Mouse (Mus musculus): Measurements from ENCODE around the gene Sipa1. TPM values are rescaled to one million over a fixed set of nuclear protein-coding genes. Genes with fewer than 3 reads are reported as not detected.

Sipa1 gene
- total RNA-seq (2022): 10 to 100 TPM; 14.9 to 23.5 (median 17.8) TPM

- peak; percentile 97 for DNase-seq (ENCODE audit: low spot score)
Measured at GRCm38 (mm10) chr19:5662981-5663913, at the start of gene Sipa1. Gene Sipa1 (minus strand): TSS chr19:5663707.

GRCm38 (mm10) chr19:5713255-5713654 lies 49.7 kb upstream of the Sipa1 start:
- DNase-seq (ENCODE audit: low spot score): no peak

- DNase-seq (ENCODE audit: low spot score): no peak
Measured at GRCm38 (mm10) chr19:5711907-5712460, 48.5 kb upstream of the Sipa1 start.

DNA sequence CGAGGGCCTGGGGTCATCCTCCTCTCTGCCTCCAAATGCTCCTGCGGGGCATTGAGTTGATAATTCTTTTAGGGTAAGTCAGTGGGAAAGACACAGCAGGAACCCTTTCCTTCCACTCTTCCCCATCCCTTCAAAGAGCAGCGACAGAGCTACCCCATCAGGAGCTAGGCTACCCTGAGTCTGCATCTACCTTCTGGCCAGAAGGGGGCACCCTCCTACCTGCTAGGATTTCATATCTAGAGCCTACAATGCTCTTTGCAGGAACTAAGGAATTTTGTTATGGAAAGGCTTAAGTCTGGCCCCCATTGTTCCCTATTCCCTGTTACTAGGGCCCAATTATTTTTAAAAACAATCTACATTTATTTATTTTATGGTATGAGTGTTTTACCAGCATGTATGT lies 47.7 kb upstream of the Sipa1 start:
- peak; percentile 67 for DNase-seq (ENCODE audit: low spot score)

GRCm38 (mm10) chr19:5710581-5710980 lies 47.1 kb upstream of the Sipa1 start:
- DNase-seq (ENCODE audit: low spot score): no peak

GRCm38 (mm10) chr19:5710068-5710467 lies 46.6 kb upstream of the Sipa1 start:
- DNase-seq (ENCODE audit: low spot score): no peak

- no peak for DNase-seq (ENCODE audit: low spot score)
Measured at GRCm38 (mm10) chr19:5704801-5705571, 41.5 kb upstream of the Sipa1 start.

GRCm38 (mm10) chr19:5704163-5704800 lies 40.8 kb upstream of the Sipa1 start, which contains the start of gene Kcnk7:
Gene Kcnk7 (plus strand): TSS chr19:5704367.
- no peak for DNase-seq (ENCODE audit: low spot score)

- DNase-seq (ENCODE audit: low spot score): no peak
Measured at GRCm38 (mm10) chr19:5695849-5696462, 32.4 kb upstream of the Sipa1 start.

DNA sequence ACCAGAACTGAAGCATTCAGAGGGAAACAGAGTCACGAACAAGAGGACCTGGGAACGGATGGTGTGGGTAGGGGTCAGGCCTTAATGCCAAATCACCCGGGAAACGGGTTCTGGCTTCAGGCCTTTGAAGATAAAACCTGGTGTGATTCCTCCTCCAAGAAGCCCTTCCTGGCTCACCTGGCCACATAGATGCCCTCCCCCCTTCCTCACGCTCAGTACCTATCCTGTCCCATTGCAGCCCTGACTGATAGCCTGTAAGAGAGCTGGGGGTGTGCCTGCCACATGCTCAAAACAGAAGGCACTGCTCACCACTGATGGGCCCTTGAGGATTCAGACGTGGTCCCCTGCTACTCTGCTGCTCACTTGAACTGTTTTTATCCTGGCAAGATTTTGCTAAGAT lies 30.3 kb upstream of the Sipa1 start:
- DNase-seq (ENCODE audit: low spot score): no peak

- no peak for DNase-seq (ENCODE audit: low spot score)
Measured at GRCm38 (mm10) chr19:5692913-5693396, 29.4 kb upstream of the Sipa1 start.

- DNase-seq (ENCODE audit: low spot score): peak; percentile 87
Measured at GRCm38 (mm10) chr19:5692086-5692912, 28.8 kb upstream of the Sipa1 start.

DNA sequence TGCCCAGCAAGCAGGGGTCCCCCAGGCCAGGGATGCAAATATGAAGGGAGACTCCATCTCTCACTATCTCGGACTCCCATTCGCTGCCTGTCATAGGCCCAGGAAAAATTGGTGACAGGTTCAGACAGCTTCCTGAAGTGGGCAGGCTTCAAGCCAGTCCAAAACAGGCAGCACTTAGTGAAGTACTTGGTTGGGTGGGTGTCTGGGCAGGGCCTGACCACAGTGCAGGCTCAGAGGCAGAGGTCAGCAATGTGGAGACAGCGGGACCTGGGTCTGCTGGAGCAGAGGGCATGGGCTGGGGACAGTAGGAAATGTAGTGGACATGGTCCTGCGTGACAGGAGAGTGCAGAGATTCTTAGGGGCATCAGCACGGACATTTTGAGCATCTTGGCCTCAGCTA lies 28.1 kb upstream of the Sipa1 start:
- DNase-seq (ENCODE audit: low spot score): no peak

GRCm38 (mm10) chr19:5690343-5690735 lies 26.8 kb upstream of the Sipa1 start:
- DNase-seq (ENCODE audit: low spot score): no peak

DNA sequence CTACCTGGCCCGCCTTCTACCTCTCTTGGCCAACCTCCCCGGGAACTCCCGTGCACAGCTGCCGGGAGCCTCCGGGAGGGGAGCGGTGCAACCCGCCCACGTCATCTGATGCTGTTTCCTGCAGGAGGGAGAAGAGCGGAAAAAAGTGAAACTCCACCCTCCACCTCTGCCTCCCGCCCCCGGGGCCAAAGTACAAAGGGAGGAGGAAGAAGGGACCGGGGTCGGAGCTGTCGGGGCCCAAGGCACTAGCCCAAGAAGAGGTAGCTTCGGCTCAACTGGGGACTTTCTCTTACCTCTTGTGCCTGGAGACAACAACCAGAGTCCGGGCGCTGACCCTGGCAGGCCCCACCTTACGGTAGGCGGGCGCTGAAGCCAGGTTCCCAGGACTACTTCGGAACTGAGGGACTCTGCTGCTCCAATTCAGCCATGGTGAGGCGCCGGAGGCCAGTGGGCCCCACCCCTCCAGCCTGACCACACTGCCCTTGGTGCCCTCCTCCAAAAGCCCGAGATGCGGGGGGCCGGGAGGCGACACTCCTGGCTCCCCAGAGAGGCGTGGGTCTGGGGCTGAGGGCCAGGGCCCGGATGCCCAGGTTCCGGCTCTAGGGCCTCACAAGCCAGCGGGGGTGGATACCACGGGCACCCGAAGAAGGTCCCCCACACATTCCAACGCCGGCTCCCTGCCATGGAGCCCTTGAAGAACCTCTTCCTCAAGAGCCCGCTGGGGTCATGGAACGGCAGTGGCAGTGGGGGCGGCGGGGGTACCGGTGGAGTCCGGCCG lies 26.2 kb upstream of the Sipa1 start:
- peak; percentile 93 for DNase-seq (ENCODE audit: low spot score)

DNA sequence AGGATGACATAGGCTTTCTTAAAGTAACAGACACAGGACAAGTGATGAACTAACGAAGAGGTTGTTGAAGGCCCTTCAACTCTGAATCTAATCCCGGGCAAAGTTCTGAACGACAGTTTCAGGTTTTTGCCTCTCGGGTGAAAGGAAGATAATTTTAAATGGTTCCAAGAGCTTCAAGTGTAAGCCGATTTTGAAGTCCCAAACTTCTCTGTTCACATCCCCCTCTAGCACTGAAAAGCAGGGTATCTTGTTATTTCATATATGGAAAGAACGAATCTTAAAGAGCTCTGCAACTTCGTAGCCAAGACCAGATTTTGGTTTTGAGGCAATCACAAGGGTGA lies 25.6 kb upstream of the Sipa1 start:
- no peak for DNase-seq (ENCODE audit: low spot score)

GRCm38 (mm10) chr19:5688200-5689087 lies 24.9 kb upstream of the Sipa1 start, which contains the start of the genes Map3k11 and Pcnx3:
Gene Map3k11 (plus strand): TSS chr19:5688742.
Gene Pcnx3 (minus strand): TSS chr19:5688908.
- DNase-seq (ENCODE audit: low spot score): peak; percentile 98

GRCm38 (mm10) chr19:5687738-5688137 lies 24.2 kb upstream of the Sipa1 start:
- DNase-seq (ENCODE audit: low spot score): no peak
